Mouse (Mus musculus): ENCODE data around the gene 4930444G20Rik. TPM values are rescaled to one million over a fixed set of nuclear protein-coding genes. Genes with fewer than 3 reads are reported as not detected.

Gene 4930444G20Rik
- not detected for polyA plus RNA-seq (2017; shearing (Covaris generic))

DNA sequence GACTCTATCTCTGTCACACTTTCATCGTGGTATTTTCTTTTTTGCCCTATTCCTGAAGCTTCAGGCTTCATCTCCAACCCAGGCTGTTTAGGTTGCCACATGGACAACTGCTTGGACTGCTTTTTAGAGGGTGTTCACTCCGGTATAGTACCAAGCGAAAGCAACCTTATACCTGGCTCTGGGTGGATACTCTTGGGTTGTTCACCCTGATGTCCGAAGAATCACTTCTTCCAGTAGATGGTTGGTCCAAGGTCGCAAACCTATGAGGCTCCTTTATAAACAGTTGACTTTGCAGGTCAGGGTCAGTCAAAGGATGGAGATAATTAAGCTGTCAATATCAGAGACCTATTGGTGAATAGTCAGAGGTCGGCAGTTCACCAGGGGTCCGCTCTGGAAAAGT lies at the start of gene 4930444G20Rik:
4930444G20Rik (minus strand) TSS at position 101 of the 400 bp plus-strand sequence.

Other genes starting within 250 kb of the 4930444G20Rik start
- 22.2 TPM for gene Sgk1, start 185.9 kb downstream of the 4930444G20Rik start, polyA plus RNA-seq (2017; shearing (Covaris generic))
- 22.0 TPM for gene E030030I06Rik, start 81.2 kb upstream of the 4930444G20Rik start, polyA plus RNA-seq (2017; shearing (Covaris generic))
- 0.23 TPM for gene Raet1e, start 90.5 kb upstream of the 4930444G20Rik start, polyA plus RNA-seq (2017; shearing (Covaris generic))
- 11.9 TPM for gene H60b, start 90.5 kb upstream of the 4930444G20Rik start, polyA plus RNA-seq (2017; shearing (Covaris generic))

Measured in inflammation-experienced regulatory T-cells, adult 16 weeks (primary cell).